Mouse (Mus musculus): ENCODE results near the gene Treml1.

GRCm38 (mm10) chr17:48324258-48324657, 35.5 kb upstream of the Treml1 start:
- TF ChIP-seq CTCF (IDR thresholded peaks at IDR 0.05; ENCODE audit: low read depth) (no peak), EP300 (IDR thresholded peaks at IDR 0.05; ENCODE audit: low read depth) (peak; percentile 41; the same call in 1 of the 2 replicates)
